Mouse (Mus musculus): Measurements from ENCODE around the gene Bpi.

Gene Bpi

GRCm38 (mm10) chr2:158258005-158258418 is at the start of gene Bpi:
Gene Bpi, plus strand, starts transcription at chr2:158258094.
- in situ Hi-C loops (cut with MboI, MseI) = loop anchor here (5.0 kb wide), 1 partner anchor 41 kb away; no protein-coding TSS in a partner anchor

GRCm38 (mm10) chr2:158209776-158210175 is 48.1 kb upstream of the Bpi start:
- in situ Hi-C loops (cut with MboI, MseI) = loop anchor here (5.0 kb wide), 2 partner anchors 133 to 152 kb away; no protein-coding TSS in a partner anchor

GRCm38 (mm10) chr2:158210503-158210902 is 47.4 kb upstream of the Bpi start:
- in situ Hi-C loops (cut with MboI, MseI) = no loop called here

GRCm38 (mm10) chr2:158210958-158211357 is 46.9 kb upstream of the Bpi start:
- in situ Hi-C loops (cut with MboI, MseI) = no loop called here

DNA sequence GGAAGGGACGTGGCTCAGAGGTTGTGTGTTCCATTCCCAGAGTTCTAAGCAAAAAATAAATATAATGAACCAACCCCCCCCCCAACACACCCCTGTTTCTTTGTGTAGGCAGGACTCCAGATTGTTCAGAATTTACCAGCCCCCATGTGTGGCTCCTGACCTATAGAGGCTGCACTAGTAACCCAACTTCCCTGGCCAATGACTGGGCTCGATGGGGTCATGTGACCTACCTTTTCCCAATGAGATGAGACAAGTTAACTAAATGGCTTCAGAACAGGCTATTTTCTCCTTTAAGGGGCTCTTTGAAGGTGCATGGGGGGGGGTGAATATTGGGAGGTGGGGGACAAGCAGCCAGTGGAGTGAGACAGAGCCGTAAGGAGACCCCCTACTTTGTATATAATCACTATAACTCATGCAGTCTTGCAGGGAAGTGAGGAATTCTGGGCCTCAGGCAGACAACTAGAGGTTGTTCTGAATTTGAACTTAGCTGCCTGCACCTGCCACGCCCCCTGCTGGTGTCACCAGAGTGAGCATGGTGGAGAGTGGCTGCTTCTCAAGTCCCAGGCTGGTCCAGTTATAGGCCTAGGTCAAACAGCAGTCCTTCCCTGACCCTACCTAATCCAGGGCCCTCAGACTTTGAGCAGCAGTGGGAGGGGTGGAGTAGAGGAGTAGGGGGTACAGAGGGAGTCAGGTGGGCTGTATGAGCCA is 46.0 kb upstream of the Bpi start:
- in situ Hi-C loops (cut with MboI, MseI) = no loop called here

DNA sequence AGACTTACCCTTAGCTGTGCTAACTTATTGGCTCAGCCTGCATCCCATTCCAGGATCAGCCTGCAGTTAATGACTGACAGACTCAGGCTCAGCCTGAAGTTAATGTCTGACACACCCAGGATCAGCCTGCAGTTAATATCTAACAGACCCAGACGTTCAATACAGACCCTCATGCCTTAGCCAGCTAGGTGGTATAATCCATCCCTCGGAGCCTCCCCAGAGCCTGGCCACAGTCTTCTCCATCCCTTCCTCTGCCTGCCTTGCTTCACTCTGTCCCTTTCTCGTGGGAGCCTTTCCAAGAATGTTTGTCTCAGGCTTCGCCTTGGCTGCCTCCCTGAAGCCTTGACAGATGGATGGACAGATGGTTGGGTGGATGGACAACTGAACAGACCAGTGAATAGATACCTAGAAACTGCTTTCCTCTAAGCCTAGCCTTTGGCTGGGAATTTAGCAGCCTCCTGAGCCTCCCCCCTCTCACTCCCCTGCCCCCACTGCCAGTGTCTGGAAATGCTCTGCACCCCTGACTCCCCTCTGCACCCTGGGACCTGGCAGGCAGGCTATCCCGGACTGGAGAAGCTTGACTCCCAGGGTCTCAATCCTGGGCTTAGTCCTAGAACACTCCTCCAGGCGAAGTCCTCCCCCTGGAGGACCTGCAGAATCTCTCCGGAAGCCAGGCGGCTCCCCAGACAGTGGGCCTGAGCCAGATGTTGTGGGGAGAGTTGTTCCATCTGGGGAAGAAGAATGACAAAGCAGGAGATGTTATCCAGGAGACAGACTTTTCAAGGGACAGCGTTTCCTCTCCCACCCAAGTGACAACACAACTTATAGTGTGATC is 42.4 kb upstream of the Bpi start:
- in situ Hi-C loops (cut with MboI, MseI) = loop anchor here (5.0 kb wide), 1 partner anchor 42 kb away; the partner anchor contains the start of gene Bpi

- in situ Hi-C loops (cut with MboI, MseI) = loop anchor here (5.0 kb wide), 1 partner anchor 41 kb away; the partner anchor contains the start of gene Bpi
Observed at GRCm38 (mm10) chr2:158216510-158216909, 41.4 kb upstream of the Bpi start.

- in situ Hi-C loops (cut with MboI, MseI) = loop anchor here (5.0 kb wide), 1 partner anchor 38 kb away; the partner anchor contains the start of gene Bpi
Observed at GRCm38 (mm10) chr2:158219562-158219961, 38.3 kb upstream of the Bpi start.

DNA sequence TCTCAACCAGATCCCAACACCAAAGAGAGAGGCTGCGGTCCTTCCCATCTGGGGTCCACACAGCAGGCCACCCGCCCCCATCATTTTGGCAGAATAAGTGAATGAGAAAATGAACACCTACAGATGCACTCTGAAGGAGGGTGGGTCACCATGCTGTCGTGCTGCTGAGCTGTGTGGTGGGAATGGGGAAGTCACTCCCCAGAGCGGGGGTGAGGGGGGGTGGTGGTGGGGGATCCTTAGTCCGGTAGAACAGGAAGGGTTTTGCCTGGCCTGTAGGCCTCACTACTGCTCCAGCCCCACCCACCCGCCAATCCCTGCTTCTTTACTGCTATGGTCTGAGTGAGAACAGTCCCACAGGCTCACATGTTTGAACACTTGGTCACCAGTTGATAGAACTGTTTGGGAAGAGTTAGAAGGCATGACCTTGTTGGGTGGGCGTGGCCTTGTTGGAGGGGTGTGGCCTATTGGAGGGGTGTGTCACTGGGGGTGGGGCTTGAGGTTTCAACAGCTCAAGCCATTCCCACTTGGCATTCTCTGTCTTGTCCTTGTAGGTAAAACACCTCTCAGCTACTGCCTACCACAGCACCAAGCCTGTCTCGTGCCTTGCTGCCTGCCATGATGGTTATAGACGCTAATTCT is 36.3 kb upstream of the Bpi start:
- in situ Hi-C loops (cut with MboI, MseI) = no loop called here

GRCm38 (mm10) chr2:158222664-158223063 is 35.2 kb upstream of the Bpi start:
- in situ Hi-C loops (cut with MboI, MseI) = no loop called here

DNA sequence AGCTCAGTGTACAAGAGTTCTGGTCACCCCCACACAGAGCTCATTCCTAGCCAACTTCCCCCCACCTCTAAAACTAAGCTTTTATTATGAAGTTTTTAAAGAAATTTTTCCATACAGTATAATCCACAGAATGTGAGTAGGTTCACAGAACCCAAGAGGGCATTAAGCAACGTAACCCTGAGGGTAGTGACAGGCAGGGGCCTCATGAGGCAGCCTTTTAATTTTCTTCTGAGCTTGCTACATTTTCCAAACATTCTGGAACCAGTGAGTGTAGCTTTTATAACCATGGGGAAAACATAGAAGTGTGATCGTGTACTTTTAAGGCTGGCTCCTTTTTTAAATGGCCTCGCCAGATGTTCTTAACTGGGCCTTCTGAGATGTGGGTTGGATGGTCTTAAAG is 34.4 kb upstream of the Bpi start:
- in situ Hi-C loops (cut with MboI, MseI) = no loop called here

GRCm38 (mm10) chr2:158225301-158225700 is 32.6 kb upstream of the Bpi start:
- in situ Hi-C loops (cut with MboI, MseI) = no loop called here

DNA sequence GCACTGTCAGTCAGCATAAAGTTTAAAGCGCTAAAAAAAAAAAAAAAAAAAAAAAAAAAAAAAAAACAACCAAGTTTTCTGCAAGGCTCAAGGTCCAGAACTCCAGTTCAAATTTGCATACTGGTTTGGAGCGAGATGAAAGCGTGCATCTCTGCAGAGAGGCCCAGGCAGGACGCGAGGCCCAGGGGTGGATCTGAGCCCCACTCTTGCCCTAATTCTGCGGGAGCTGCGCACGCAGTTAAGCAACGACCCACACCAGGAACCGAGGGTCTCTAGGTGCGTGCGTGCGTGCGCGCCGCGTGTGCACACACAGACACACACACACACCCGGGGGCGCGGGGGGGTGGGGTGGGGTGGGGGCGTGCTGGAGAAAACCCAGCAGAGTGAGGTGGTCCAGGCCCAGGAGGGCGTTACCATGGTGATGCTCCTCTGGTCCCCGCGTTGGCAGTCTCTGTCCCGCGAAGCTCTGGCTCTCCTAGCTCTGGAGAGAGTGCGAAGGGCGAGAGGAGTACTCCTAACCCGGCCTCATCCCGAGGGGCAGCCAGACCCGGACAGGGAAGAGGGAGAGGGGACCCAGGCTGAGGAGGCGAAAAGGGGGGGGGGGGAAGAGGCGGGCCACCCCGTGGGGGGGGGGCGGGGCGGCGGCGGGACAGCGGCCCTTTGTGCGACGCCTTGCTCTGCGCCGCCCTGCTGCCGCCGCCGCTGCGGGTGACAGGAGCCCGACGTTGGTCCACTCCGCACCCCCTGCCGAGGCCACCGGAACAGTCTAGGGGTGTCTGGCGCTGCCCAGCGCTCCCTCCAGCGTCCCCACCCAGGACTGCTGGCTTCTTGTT is 29.0 kb upstream of the Bpi start, which contains the start of gene D630003M21Rik:
D630003M21Rik (minus strand) TSS at position 553 of the 833 bp plus-strand sequence.
- in situ Hi-C loops (cut with MboI, MseI) = no loop called here

GRCm38 (mm10) chr2:158229503-158229892 is 28.4 kb upstream of the Bpi start:
- in situ Hi-C loops (cut with MboI, MseI) = no loop called here

DNA sequence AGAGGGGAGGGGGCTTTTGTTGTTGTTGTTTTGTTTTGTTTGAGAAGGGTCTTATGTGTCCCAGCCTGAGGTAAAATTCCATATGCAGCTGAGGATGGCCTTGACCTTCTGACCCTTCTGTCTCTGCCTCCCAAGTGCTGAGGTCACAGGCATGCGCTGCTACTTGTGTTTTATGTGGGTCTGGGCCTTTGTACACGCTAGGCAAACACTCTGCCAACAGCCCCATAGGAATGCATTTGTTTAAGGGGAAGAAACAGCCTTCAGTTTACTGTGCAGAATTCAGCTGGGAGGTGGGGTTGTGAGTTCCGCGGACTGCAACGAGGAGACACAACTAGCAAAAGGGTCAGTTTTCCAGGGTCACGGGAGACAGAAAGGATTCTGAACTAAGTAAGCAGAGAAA is 27.3 kb upstream of the Bpi start:
- in situ Hi-C loops (cut with MboI, MseI) = no loop called here

DNA sequence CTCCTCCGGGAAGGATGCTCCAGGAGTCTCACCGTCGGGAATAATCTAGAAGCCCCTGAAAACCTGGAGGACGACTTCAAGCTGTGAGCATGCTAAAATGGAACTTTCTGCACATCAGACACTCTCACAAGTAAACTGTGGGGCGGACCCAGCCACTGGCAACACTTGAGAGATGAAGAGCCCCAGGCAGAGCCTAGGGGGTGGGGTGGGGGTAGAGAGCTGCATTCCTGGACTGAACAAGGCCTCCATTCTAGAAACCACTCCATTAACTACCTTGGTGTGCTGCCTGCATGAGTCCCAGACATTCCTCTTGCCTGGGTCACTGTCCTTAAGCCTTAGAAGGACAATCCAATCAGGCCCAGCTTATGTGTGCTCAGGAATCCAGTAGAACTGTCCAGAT is 26.8 kb upstream of the Bpi start:
- in situ Hi-C loops (cut with MboI, MseI) = no loop called here

GRCm38 (mm10) chr2:158232414-158232813 is 25.5 kb upstream of the Bpi start:
- in situ Hi-C loops (cut with MboI, MseI) = no loop called here

- in situ Hi-C loops (cut with MboI, MseI) = no loop called here
Observed at GRCm38 (mm10) chr2:158233106-158233505, 24.8 kb upstream of the Bpi start.

- in situ Hi-C loops (cut with MboI, MseI) = no loop called here
Observed at GRCm38 (mm10) chr2:158236698-158237097, 21.2 kb upstream of the Bpi start.

DNA sequence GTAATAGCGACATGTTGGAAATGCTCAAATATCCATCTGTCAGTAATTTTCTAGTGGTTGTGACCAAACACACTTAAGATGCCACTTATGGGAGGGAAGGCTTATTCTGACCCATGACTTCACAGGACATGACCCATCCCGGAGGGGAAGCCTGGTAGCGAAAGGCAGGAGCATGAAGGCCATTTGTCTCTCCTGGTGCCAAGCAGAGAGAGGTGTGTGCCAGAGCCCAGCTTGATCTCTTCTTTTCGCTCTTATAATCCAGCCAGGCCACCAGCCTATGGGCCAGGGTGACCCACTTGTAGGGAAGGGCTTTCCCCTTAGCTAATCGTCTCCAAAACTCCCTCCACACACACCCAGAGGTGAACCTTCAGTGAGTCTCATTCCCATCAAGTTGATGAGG is 19.8 kb upstream of the Bpi start:
- in situ Hi-C loops (cut with MboI, MseI) = no loop called here

DNA sequence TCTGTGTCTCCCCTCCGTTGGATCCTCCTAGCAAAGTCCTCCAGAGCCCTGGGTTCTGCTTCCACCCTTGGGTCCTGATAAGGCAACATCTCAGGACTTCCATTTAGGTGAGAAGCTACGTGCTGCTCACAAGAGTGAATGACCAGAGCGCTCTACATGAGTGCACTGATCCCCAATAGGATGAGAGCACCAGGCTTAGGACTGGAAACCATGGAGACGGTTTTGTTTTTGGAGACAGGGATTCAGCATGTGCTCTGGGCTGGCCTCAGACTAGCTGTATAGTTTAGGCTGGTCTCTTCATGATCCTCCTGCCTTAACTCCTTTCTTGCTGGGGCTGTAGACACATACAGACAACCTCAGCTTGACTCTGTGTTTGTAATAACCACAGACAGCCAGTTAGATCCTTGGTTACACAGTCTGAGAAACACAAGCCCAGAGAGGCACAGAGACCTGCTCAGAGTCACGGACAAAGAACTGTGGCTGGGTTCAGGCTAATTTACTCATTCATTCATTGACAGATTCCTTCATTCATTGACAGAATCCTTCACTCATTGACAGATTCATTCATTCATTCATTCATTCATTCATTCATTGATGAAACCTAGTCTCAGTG is 16.7 kb upstream of the Bpi start:
- in situ Hi-C loops (cut with MboI, MseI) = no loop called here
